Mouse (Mus musculus) heart, postnatal 25 days (tissue): ENCODE results near the gene Gm17018. TPM values are rescaled to one million over a fixed set of nuclear protein-coding genes. Genes with fewer than 3 reads are reported as not detected.

ENCODE experiments used
- DNase-seq: peaks from one replicate; pipeline ENCODE4 v3.0.0; 2022; ENCODE audit warnings: low spot score
- intact Hi-C: fragments of 180-260 bp; cut with DNase I; formaldehyde crosslinking; loops from one replicate; pipeline ENCODE4 v1.15.1; 2025
- total RNA-seq, 2 experiments: library from RNA; stranded (reverse); gene quantifications; 2 replicates each; pipeline ENCODE4 v1.2.3; 2021

Gm17018 gene
- total RNA-seq, 2 experiments from 2014 or later, result 19.5 to 21.5 TPM

GRCm38 (mm10) chr19:45616214-45616518, 55.8 kb downstream of the Gm17018 start:
- intact Hi-C loops, result no loop called here

GRCm38 (mm10) chr19:45616735-45617134, 56.3 kb downstream of the Gm17018 start:
- no peak for DNase-seq
- intact Hi-C loops, result no loop called here

More at GRCm38 (mm10) chr19:45616214-45616518, 55.8 kb downstream of the Gm17018 start:
- no peak for DNase-seq

- no peak for DNase-seq
- intact Hi-C loops, result no loop called here
Observed at GRCm38 (mm10) chr19:45618184-45618583, 57.8 kb downstream of the Gm17018 start.

- DNase-seq, result no peak
- intact Hi-C loops, result no loop called here
Observed at GRCm38 (mm10) chr19:45619744-45620501, 59.5 kb downstream of the Gm17018 start.

DNA sequence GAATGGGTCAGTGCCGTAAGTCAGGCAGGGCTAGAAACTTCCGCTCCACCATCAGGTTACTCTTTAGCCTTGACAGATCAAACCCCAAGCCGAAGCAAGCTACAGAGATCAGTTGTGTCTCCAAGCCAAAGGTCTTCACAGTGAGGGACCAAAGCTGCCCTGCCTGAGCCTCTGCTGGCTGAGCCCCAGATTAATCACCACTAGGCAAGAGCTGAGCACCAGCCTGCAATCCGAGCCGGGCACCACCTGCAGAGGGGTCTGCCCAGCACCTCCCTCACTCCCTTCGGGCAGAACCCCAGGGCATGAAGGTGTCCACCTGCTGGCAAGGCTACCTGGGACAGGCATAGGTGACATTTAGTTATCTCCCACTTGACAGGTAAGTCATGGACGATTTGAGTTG, 60.6 kb downstream of the Gm17018 start:
- intact Hi-C loops, result no loop called here
- DNase-seq, result no peak

GRCm38 (mm10) chr19:45622144-45622543, 61.7 kb downstream of the Gm17018 start:
- no peak for DNase-seq
- intact Hi-C loops, result no loop called here

- intact Hi-C loops, result no loop called here
- DNase-seq, result no peak
Observed at GRCm38 (mm10) chr19:45623710-45624109, 63.3 kb downstream of the Gm17018 start.

GRCm38 (mm10) chr19:45627036-45627435, 66.6 kb downstream of the Gm17018 start:
- no peak for DNase-seq
- intact Hi-C loops, result loop anchor here (5.0 kb wide), 1 partner anchor 50 kb away; no protein-coding TSS in a partner anchor

GRCm38 (mm10) chr19:45628649-45629048, 68.2 kb downstream of the Gm17018 start:
- intact Hi-C loops, result loop anchor here (5.0 kb wide), 1 partner anchor 51 kb away; no protein-coding TSS in a partner anchor
- no peak for DNase-seq

- intact Hi-C loops, result loop anchor here (5.0 kb wide), 1 partner anchor 52 kb away; no protein-coding TSS in a partner anchor
- no peak for DNase-seq
Observed at GRCm38 (mm10) chr19:45629219-45629618, 68.8 kb downstream of the Gm17018 start.

Other genes with a start within 250 kb of the Gm17018 start
- gene Btrc, start 196.9 kb upstream of the Gm17018 start, total RNA-seq, result 10 to 100 TPM; 15.6 to 20.4 TPM
- 10 to 100 TPM in 1 of 2 experiments, 1 to 10 TPM in 1; 9.3 to 10.2 TPM for gene Poll, start 84 bp upstream of the Gm17018 start, total RNA-seq
- 10 to 100 TPM; 29.7 to 30.4 TPM for gene Fbxw4, start 99.7 kb downstream of the Gm17018 start, total RNA-seq
- gene Fgf8, start 182.3 kb downstream of the Gm17018 start, total RNA-seq, result not detected
- 10 to 100 TPM; 16.9 TPM for gene Npm3, start 189.0 kb downstream of the Gm17018 start, total RNA-seq
- gene Mgea5, start 223.2 kb downstream of the Gm17018 start, total RNA-seq, result 10 to 100 TPM; 61.6 to 71.0 TPM